Mouse (Mus musculus) olfactory bulb, adult 2 months (tissue): ENCODE results near the gene Golph3l. TPM values are rescaled to one million over a fixed set of nuclear protein-coding genes. Genes with fewer than 3 reads are reported as not detected.
"Not testable (repeated sequence)": the region's sequence is repeated elsewhere in the genome, so short reads cannot be mapped to it uniquely, and the experiment has no call there.

Experiments
- H3K27ac ChIP-seq: fragments of 200-500 bp; 2 replicates; pipeline ENCODE4 v1.5.1; 2012; ENCODE audit warnings: low read depth, low read length; ENCODE audit not compliant: insufficient read depth
- H3K4me1 ChIP-seq: fragments of 200-500 bp; 2 replicates; pipeline ENCODE4 v1.6.1; 2012; ENCODE audit warnings: low read length; ENCODE audit not compliant: control insufficient read depth, insufficient read depth
- H3K4me3 ChIP-seq: fragments of 200-500 bp; 2 replicates; pipeline ENCODE4 v1.5.1; 2012; ENCODE audit warnings: mild to moderate bottlenecking, low read depth, low read length, moderate library complexity; ENCODE audit not compliant: insufficient read depth
- CTCF ChIP-seq: fragments of 200-500 bp; IDR thresholded peaks from 2 replicates; pipeline ENCODE4 v1.5.1; 2012; ENCODE audit warnings: low read depth, mild to moderate bottlenecking, low read length, moderate library complexity; ENCODE audit not compliant: insufficient read depth
- POLR2A ChIP-seq: fragments of 200-500 bp; IDR thresholded peaks from 2 replicates; pipeline ENCODE4 v1.6.1; 2012; ENCODE audit warnings: mild to moderate bottlenecking, low read depth, low read length, moderate library complexity; ENCODE audit not compliant: insufficient read depth
- WGBS: fragments of 180-500 bp; shearing (Covaris S2); methylation state at CpG from one replicate; pipeline ENCODE4 v1.1.7; 2018; 5-methylcytosine and 5-hydroxymethylcytosine counted together
- polyA plus RNA-seq: library from polyadenylated mRNA; stranded (reverse); fragments of >200 nt; gene quantifications from 2 replicates; pipeline ENCODE4 v1.2.4, GENCODE M21; 2012; ENCODE audit warnings: low replicate concordance; ENCODE audit not compliant: missing spikeins, insufficient read depth, insufficient read length

The Golph3l gene
- not detected in 2 replicates for polyA plus RNA-seq

- H3K27ac ChIP-seq, result no peak within 1 kb of the TSS
- H3K4me1 ChIP-seq, result no peaks in the 10 kb centered on the region
- peak within 1 kb of the TSS; percentile 85 for H3K4me3 ChIP-seq
- WGBS, result 0% methylated on average over 12 of the region's 12 CpGs
- TF ChIP-seq POLR2A, result no peak
- TF ChIP-seq CTCF, result no peak
Measured at GRCm38 (mm10) chr3:95588604-95589086, at the start of gene Golph3l. TSS of gene Golph3l (plus strand) at chr3:95588934.

- Histone ChIP-seq H3K4me3 (no peak overlapping the region), H3K27ac (no peak overlapping the region), H3K4me1 (no peaks in the 10 kb centered on the region)
- 93% methylated on average over 10 of the region's 10 CpGs for WGBS
- TF ChIP-seq POLR2A, result no peak
- no peak for TF ChIP-seq CTCF
Measured at GRCm38 (mm10) chr3:95538936-95539335, 49.8 kb upstream of the Golph3l start.

- H3K4me1 ChIP-seq, result no peaks in the 10 kb centered on the region
- 97% methylated on average over 4 of the region's 4 CpGs for WGBS
- TF ChIP-seq POLR2A, result no peak
- TF ChIP-seq CTCF, result no peak
- H3K4me3 ChIP-seq, result no peak overlapping the region
- H3K27ac ChIP-seq, result no peak overlapping the region
Measured at GRCm38 (mm10) chr3:95539837-95540236, 48.9 kb upstream of the Golph3l start.

GRCm38 (mm10) chr3:95541186-95541585 is 47.5 kb upstream of the Golph3l start:
- 86% methylated on average over 2 of the region's 2 CpGs for WGBS
- H3K4me3 ChIP-seq, H3K27ac ChIP-seq, H3K4me1 ChIP-seq: not testable (repeated sequence)

GRCm38 (mm10) chr3:95542171-95542570 is 46.6 kb upstream of the Golph3l start:
- Histone ChIP-seq H3K4me1 (no peaks in the 10 kb centered on the region), H3K27ac (no peak overlapping the region), H3K4me3 (no peak overlapping the region)
- TF ChIP-seq CTCF, result no peak
- no peak for TF ChIP-seq POLR2A

- Histone ChIP-seq H3K4me1 (no peaks in the 10 kb centered on the region), H3K27ac (no peak overlapping the region), H3K4me3 (no peak overlapping the region)
- WGBS, result 77% methylated on average over 7 of the region's 7 CpGs
- TF ChIP-seq CTCF, result no peak
- TF ChIP-seq POLR2A, result no peak
Measured at GRCm38 (mm10) chr3:95542981-95543380, 45.8 kb upstream of the Golph3l start.

GRCm38 (mm10) chr3:95550176-95550575 is 38.6 kb upstream of the Golph3l start:
- WGBS, result 64% methylated on average over 1 of the region's 1 CpGs
- Histone ChIP-seq H3K4me3 (no peak overlapping the region), H3K27ac (no peak overlapping the region), H3K4me1 (no peaks in the 10 kb centered on the region)
- TF ChIP-seq POLR2A (no peak), CTCF (no peak)

GRCm38 (mm10) chr3:95553986-95554385 is 34.7 kb upstream of the Golph3l start:
- TF ChIP-seq CTCF (no peak), POLR2A (no peak)
- Histone ChIP-seq H3K4me3 (no peak overlapping the region), H3K27ac (no peak overlapping the region), H3K4me1 (no peaks in the 10 kb centered on the region)
- WGBS, result 77% methylated on average over 3 of the region's 3 CpGs

GRCm38 (mm10) chr3:95559437-95559836 is 29.3 kb upstream of the Golph3l start, which contains the start of gene Hormad1:
TSS of gene Hormad1 (plus strand) at chr3:95559677.
- H3K4me1 ChIP-seq, result no peaks in the 10 kb centered on the region
- no peak for TF ChIP-seq CTCF
- no peak for TF ChIP-seq POLR2A
- H3K27ac ChIP-seq, result no peak within 1 kb of the TSS
- WGBS, result 90% methylated on average over 27 of the region's 27 CpGs
- no peak within 1 kb of the TSS for H3K4me3 ChIP-seq

- WGBS, result 90% methylated on average over 3 of the region's 3 CpGs
- Histone ChIP-seq H3K4me1 (no peaks in the 10 kb centered on the region), H3K27ac (no peak overlapping the region), H3K4me3 (no peak overlapping the region)
- TF ChIP-seq CTCF (no peak), POLR2A (no peak)
Measured at GRCm38 (mm10) chr3:95560738-95561137, 28.0 kb upstream of the Golph3l start.
